Comparison of ENCODE assay signal across 7 mouse cellular contexts in genomic region chr2:150525703-150526207, GRCm38 (mm10). TPM values are rescaled to one million over a fixed set of nuclear protein-coding genes. Genes with fewer than 3 reads are reported as not detected.
A peak's percentile ranks its signal among the peaks of the same experiment; 100 is the strongest.
DNase-seq lines count a peak whose midpoint lies in the region; ATAC-seq and TF ChIP-seq lines count a peak whose summit lies in the region.

No protein-coding gene starts in this region.

- H3K36me3 ChIP-seq in testis, adult 2 months (ENCODE audit: control insufficient read depth, insufficient read depth, low read length) = no peaks in the 10 kb centered on the region
- no peaks in the 10 kb centered on the region for H3K36me3 ChIP-seq in forebrain, embryonic 15.5 days
- no peaks in the 10 kb centered on the region for H3K36me3 ChIP-seq in liver, embryonic 15.5 days (replicated peaks)

- H3K27me3 ChIP-seq in testis, adult 2 months (ENCODE audit: control insufficient read depth, insufficient read depth, low read length) = no peaks in the 10 kb centered on the region
- peaks cover 16% of the 10 kb centered on the region; the same call in 1 of the 2 replicates for H3K27me3 ChIP-seq in forebrain, embryonic 15.5 days
- H3K27me3 ChIP-seq in liver, embryonic 15.5 days = peaks cover 29% of the 10 kb centered on the region

- no peak overlapping the region for H3K27ac ChIP-seq in testis, adult 2 months (ENCODE audit: control insufficient read depth, insufficient read depth, low read depth, low read length)
- H3K27ac ChIP-seq in forebrain, embryonic 15.5 days (replicated peaks) = no peak overlapping the region
- H3K27ac ChIP-seq in liver, embryonic 15.5 days (replicated peaks) = no peak overlapping the region

- no peak for TF ChIP-seq POLR2A in testis, adult 2 months (IDR thresholded peaks at IDR 0.05; ENCODE audit: control insufficient read depth, low read depth, low read length)

- 3% methylated on average over 42 of the region's 42 CpGs for WGBS in forebrain, embryonic 15.5 days
- WGBS in liver, embryonic 15.5 days (ENCODE audit: insufficient replicate concordance) = 5% methylated on average over 42 of the region's 42 CpGs

- H3K4me1 ChIP-seq in testis, adult 2 months (ENCODE audit: control insufficient read depth, insufficient read depth, low read length) = peaks cover 6% of the 10 kb centered on the region
- H3K4me1 ChIP-seq in forebrain, embryonic 15.5 days = peaks cover 7% of the 10 kb centered on the region
- H3K4me1 ChIP-seq in liver, embryonic 15.5 days (replicated peaks) = peaks cover 4% of the 10 kb centered on the region; the same call in 1 of the 2 replicates

- no peak for ATAC-seq in forebrain, embryonic 15.5 days (replicated peaks)
- ATAC-seq in liver, embryonic 15.5 days (ENCODE audit: insufficient read depth) = no peak

- peak overlapping the region; percentile 56 for H3K4me2 ChIP-seq in forebrain, embryonic 15.5 days (replicated peaks)
- peak overlapping the region; percentile 61 for H3K4me2 ChIP-seq in liver, embryonic 15.5 days

- H3K9ac ChIP-seq in forebrain, embryonic 15.5 days (replicated peaks) = no peak overlapping the region
- H3K9ac ChIP-seq in liver, embryonic 15.5 days = no peak overlapping the region

- H3K4me3 ChIP-seq in testis, adult 2 months (ENCODE audit: control insufficient read depth, low read depth, low read length) = peak overlapping the region; percentile 3
- peak overlapping the region; percentile 34 for H3K4me3 ChIP-seq in forebrain, embryonic 15.5 days
- peak overlapping the region; percentile 36 for H3K4me3 ChIP-seq in liver, embryonic 15.5 days (replicated peaks)

- TF ChIP-seq CTCF in testis, adult 2 months (IDR thresholded peaks at IDR 0.05; ENCODE audit: control insufficient read depth, insufficient read depth, insufficient replicate concordance, low read depth, low read length) = no peak

- no peaks in the 10 kb centered on the region for H3K9me3 ChIP-seq in forebrain, embryonic 15.5 days
- no peaks in the 10 kb centered on the region for H3K9me3 ChIP-seq in liver, embryonic 15.5 days (replicated peaks)

- no peak for DNase-seq in testis, postnatal 10 days (ENCODE audit: low spot score)
- DNase-seq in T-cell, adult 2 months (ENCODE audit: low spot score) = no peak
- DNase-seq in urinary bladder, postnatal 25 days (ENCODE audit: low spot score) = no peak
- no peak for DNase-seq in layer of hippocampus, adult 11-12 months (ENCODE audit: low spot score)

RNA-seq across cellular contexts. Expression of gene Zfp345, which starts 40.9 kb away (rescaled TPM):
- polyA plus RNA-seq in testis, adult 2 months (2012; rRNA removed) = not detected in 2 replicates
- not detected in 2 replicates for polyA plus RNA-seq in forebrain, embryonic 15.5 days (2015; fragmentation: Nextera tagmentation; extraction: Ambion mirVana)
- 0.06 and 0.08 TPM in 2 replicates for polyA plus RNA-seq in liver, embryonic 15.5 days (2015; fragmentation: Nextera tagmentation; extraction: Ambion mirVana)

RNA-seq across cellular contexts. Expression of gene Cst7, which starts 44.5 kb away (rescaled TPM):
- 0.46 and 0.78 TPM in 2 replicates for polyA plus RNA-seq in testis, adult 2 months (2012; rRNA removed)
- 0.64 TPM in 1 of 2 replicates, not detected in the other for polyA plus RNA-seq in forebrain, embryonic 15.5 days (2015; fragmentation: Nextera tagmentation; extraction: Ambion mirVana)
- polyA plus RNA-seq in liver, embryonic 15.5 days (2015; fragmentation: Nextera tagmentation; extraction: Ambion mirVana) = 8.0 and 9.3 TPM in 2 replicates
